Mouse (Mus musculus) heart, adult 2 months (tissue): Measurements from ENCODE around the gene Kcnd2.

Source experiments
- CTCF ChIP-seq: fragments of 200-600 bp; IDR thresholded peaks from 2 replicates; pipeline ENCODE4 v1.8.1; 2022; ENCODE audit warnings: antibody characterized with exemption, mild to moderate bottlenecking, moderate library complexity
- POLR2A ChIP-seq: fragments of 200-500 bp; IDR thresholded peaks from 2 replicates; pipeline ENCODE4 v1.6.1; 2011; ENCODE audit warnings: mild to moderate bottlenecking, low read depth, low read length, control low read depth; ENCODE audit not compliant: insufficient read depth

DNA sequence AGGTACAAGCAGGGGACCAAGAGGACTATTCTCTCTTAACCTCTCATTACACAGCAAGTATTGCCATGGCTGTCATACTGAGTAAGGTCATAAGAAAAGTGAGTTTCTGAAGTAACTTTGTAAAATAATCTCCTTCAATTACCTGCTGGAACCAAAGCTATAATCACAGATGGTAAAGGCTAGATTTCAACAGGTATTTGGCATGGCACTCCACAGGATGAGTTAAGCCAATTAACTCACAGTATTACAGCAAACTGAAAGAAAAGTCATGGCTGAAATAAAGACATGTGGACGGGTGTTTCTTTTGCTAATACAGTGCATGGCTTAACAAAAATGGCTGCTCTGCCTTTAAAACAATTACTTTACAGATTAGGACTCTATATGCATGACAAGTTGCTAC, 503.8 kb downstream of the Kcnd2 start:
- TF ChIP-seq POLR2A (no peak), CTCF (no peak)
